In genomic region chr4:125124424-125125209, GRCm38 (mm10) we compare ENCODE assay signal across 9 mouse cellular contexts. TPM values are rescaled to one million over a fixed set of nuclear protein-coding genes. Genes with fewer than 3 reads are reported as not detected.
A peak's percentile ranks its signal among the peaks of the same experiment; 100 is the strongest.
DNase-seq lines count a peak whose midpoint lies in the region; TF ChIP-seq lines count a peak whose summit lies in the region.
"Had no signal": no experiment of that assay in that cellular context is flagged by ENCODE, and none has a peak within 500 bp of the region (broad histone marks: within the 10 kb centered on the region; RNA-seq: fewer than 3 reads in every experiment).

No protein-coding gene starts in this region.

- H3K4me1 ChIP-seq in embryonic facial prominence, embryonic 10.5 days = peaks cover 58% of the 10 kb centered on the region
- H3K4me1 ChIP-seq in limb, embryonic 10.5 days = peaks cover 47% of the 10 kb centered on the region
- H3K4me1 ChIP-seq in spleen, adult 2 months (ENCODE audit: control insufficient read depth, insufficient read depth, insufficient read length) = peaks cover 44% of the 10 kb centered on the region

- no peak for TF ChIP-seq CTCF in spleen, adult 2 months (IDR thresholded peaks at IDR 0.05; ENCODE audit: extremely low read depth, insufficient read depth, insufficient read length, insufficient replicate concordance)

- peak; percentile 98 for DNase-seq in heart, adult 11 months
- no peak for DNase-seq in heart, adult 8-10 months (ENCODE audit: low spot score)
- DNase-seq in embryonic facial prominence, embryonic 10.5 days (ENCODE audit: low spot score) = no peak
- DNase-seq in limb, embryonic 10.5 days (ENCODE audit: low spot score) = no peak
- peak; percentile 88 to 92 for DNase-seq in spleen, adult 2 months (ENCODE audit: low read depth in 1 of 2, low spot score in 2 of 2)
- DNase-seq in left cerebral cortex, adult 18-20 months (ENCODE audit: low spot score in 2 of 2) = no peak
- DNase-seq in ovary, adult 18-20 months (ENCODE audit: low spot score) = no peak
- DNase-seq in frontal cortex, postnatal 36 days (ENCODE audit: low spot score in 2 of 2) = no peak

- no peak overlapping the region for H3K4me3 ChIP-seq in embryonic facial prominence, embryonic 10.5 days
- no peak overlapping the region for H3K4me3 ChIP-seq in limb, embryonic 10.5 days
- peak overlapping the region; percentile 55 for H3K4me3 ChIP-seq in spleen, adult 2 months (ENCODE audit: extremely low read depth, insufficient read depth, insufficient read length)
- H3K4me3 ChIP-seq: limb, embryonic 12.5 days had no signal

- no peaks in the 10 kb centered on the region for H3K9me3 ChIP-seq in embryonic facial prominence, embryonic 10.5 days
- H3K9me3 ChIP-seq in limb, embryonic 10.5 days (replicated peaks) = no peaks in the 10 kb centered on the region
- H3K9me3 ChIP-seq: limb, embryonic 12.5 days had no signal

- peak overlapping the region; percentile 40; the same call in 1 of the 2 replicates for H3K27ac ChIP-seq in embryonic facial prominence, embryonic 10.5 days (replicated peaks)
- H3K27ac ChIP-seq in limb, embryonic 10.5 days = peak overlapping the region; percentile 1; the same call in 1 of the 2 replicates
- peak overlapping the region; percentile 99 for H3K27ac ChIP-seq in spleen, adult 2 months (ENCODE audit: insufficient read depth, low read length)
- H3K27ac ChIP-seq: limb, embryonic 12.5 days had no signal

- WGBS in embryonic facial prominence, embryonic 10.5 days = 43% methylated on average over 7 of the region's 7 CpGs
- WGBS in limb, embryonic 10.5 days = 40% methylated on average over 7 of the region's 7 CpGs
- 13% methylated on average over 7 of the region's 7 CpGs for WGBS in spleen, adult 2 months

- peak; percentile 69 for TF ChIP-seq POLR2A in spleen, adult 2 months (IDR thresholded peaks at IDR 0.05; ENCODE audit: low read depth, low read length)

- no peaks in the 10 kb centered on the region; the same call in 1 of the 2 replicates for H3K36me3 ChIP-seq in embryonic facial prominence, embryonic 10.5 days (replicated peaks)
- no peaks in the 10 kb centered on the region for H3K36me3 ChIP-seq in limb, embryonic 10.5 days
- H3K36me3 ChIP-seq in spleen, adult 2 months (ENCODE audit: control insufficient read depth, insufficient read depth, low read length) = peaks cover 41% of the 10 kb centered on the region
- H3K36me3 ChIP-seq: limb, embryonic 12.5 days had no signal

- peaks cover 57% of the 10 kb centered on the region for H3K27me3 ChIP-seq in embryonic facial prominence, embryonic 10.5 days (replicated peaks; ENCODE audit: low read depth, poor library complexity, severe bottlenecking)
- H3K27me3 ChIP-seq in limb, embryonic 10.5 days (ENCODE audit: low read depth, poor library complexity, severe bottlenecking) = peaks cover 64% of the 10 kb centered on the region
- H3K27me3 ChIP-seq in spleen, adult 2 months (ENCODE audit: control insufficient read depth, insufficient read depth, low read length) = no peaks in the 10 kb centered on the region

RNA-seq across cellular contexts. Expression of gene Zc3h12a, which starts 3.0 kb away (rescaled TPM):
- total RNA-seq in heart, adult 8-10 months (2022) = 1 to 10 TPM; 3.5 to 5.7 (median 3.9) TPM
- 0.49 and 0.64 TPM in 2 replicates for polyA plus RNA-seq in embryonic facial prominence, embryonic 10.5 days (2016; fragmentation: Nextera tagmentation; extraction: Ambion mirVana)
- polyA plus RNA-seq in limb, embryonic 10.5 days (2016; fragmentation: Nextera tagmentation; extraction: Ambion mirVana) = 0.23 and 0.58 TPM in 2 replicates
- polyA plus RNA-seq in spleen, adult 2 months (2012; rRNA removed) = 27.6 and 36.4 TPM in 2 replicates
- 1 to 10 TPM in 1 of 2 experiments, under 1 TPM in 1; 0.56 to 1.1 TPM for total RNA-seq in left cerebral cortex, adult 18-20 months (2021)

RNA-seq across cellular contexts. Expression of gene Meaf6, which starts 39.7 kb away (rescaled TPM):
- total RNA-seq in heart, adult 8-10 months (2022) = 10 to 100 TPM; 13.3 to 20.8 (median 19.9) TPM
- polyA plus RNA-seq in embryonic facial prominence, embryonic 10.5 days (2016; fragmentation: Nextera tagmentation; extraction: Ambion mirVana) = 80.7 and 84.3 TPM in 2 replicates
- polyA plus RNA-seq in limb, embryonic 10.5 days (2016; fragmentation: Nextera tagmentation; extraction: Ambion mirVana) = 64.2 and 70.9 TPM in 2 replicates
- 11.3 and 12.7 TPM in 2 replicates for polyA plus RNA-seq in spleen, adult 2 months (2012; rRNA removed)
- total RNA-seq in left cerebral cortex, adult 18-20 months (2021) = 100 to 1,000 TPM; 129 to 139 TPM

RNA-seq across cellular contexts. Expression of gene Snip1, which starts 58.1 kb away (rescaled TPM):
- total RNA-seq in heart, adult 8-10 months (2022) = 1 to 10 TPM; 6.2 to 8.1 (median 7.6) TPM
- 34.9 and 35.1 TPM in 2 replicates for polyA plus RNA-seq in embryonic facial prominence, embryonic 10.5 days (2016; fragmentation: Nextera tagmentation; extraction: Ambion mirVana)
- polyA plus RNA-seq in limb, embryonic 10.5 days (2016; fragmentation: Nextera tagmentation; extraction: Ambion mirVana) = 35.5 and 35.7 TPM in 2 replicates
- polyA plus RNA-seq in spleen, adult 2 months (2012; rRNA removed) = 7.2 and 9.1 TPM in 2 replicates
- 10 to 100 TPM; 15.1 to 16.0 TPM for total RNA-seq in left cerebral cortex, adult 18-20 months (2021)

RNA-seq across cellular contexts. Expression of gene Dnali1, which starts 59.1 kb away (rescaled TPM):
- under 1 TPM in 1 of 4 experiments, not detected in 3; 0.11 TPM for total RNA-seq in heart, adult 8-10 months (2022)
- polyA plus RNA-seq in embryonic facial prominence, embryonic 10.5 days (2016; fragmentation: Nextera tagmentation; extraction: Ambion mirVana) = 0.20 and 0.22 TPM in 2 replicates
- 0.09 and 0.15 TPM in 2 replicates for polyA plus RNA-seq in limb, embryonic 10.5 days (2016; fragmentation: Nextera tagmentation; extraction: Ambion mirVana)
- polyA plus RNA-seq in spleen, adult 2 months (2012; rRNA removed) = not detected in 2 replicates
- total RNA-seq in left cerebral cortex, adult 18-20 months (2021) = under 1 TPM; 0.16 to 0.77 TPM
- polyA plus RNA-seq: limb, embryonic 12.5 days had no signal

Comparison
In these comparisons a context has a peak if more than half of its experiments do, and no peak if none do; other contexts are left out.
1. DNase-seq: peak in heart, adult 11 months (single experiment) and spleen, adult 2 months (2 of 2); none in heart, adult 8-10 months (single experiment), embryonic facial prominence, embryonic 10.5 days (single experiment), limb, embryonic 10.5 days (single experiment), left cerebral cortex, adult 18-20 months (0 of 2), ovary, adult 18-20 months (single experiment) and frontal cortex, postnatal 36 days (0 of 2).
2. H3K27ac ChIP-seq: peak in every context shown above with its lines; median percentile 99 in spleen, adult 2 months; 40 in embryonic facial prominence, embryonic 10.5 days; 1 in limb, embryonic 10.5 days.
3. RNA of gene Zc3h12a, which starts 3.0 kb away (polyA plus RNA-seq): 27.6 to 36.4 TPM in spleen, adult 2 months; 0.49 to 0.64 TPM in embryonic facial prominence, embryonic 10.5 days and 0.23 to 0.58 TPM in limb, embryonic 10.5 days; every median in the first group is over 10 times any median in the second.